Mouse (Mus musculus) kidney, adult 2 months (tissue): Measurements from ENCODE around the gene Tcn2. TPM values are rescaled to one million over a fixed set of nuclear protein-coding genes. Genes with fewer than 3 reads are reported as not detected.

Experiments used
- DNase-seq: peaks from one replicate; pipeline ENCODE4 v3.0.0; 2021
- H3K27ac ChIP-seq: fragments of 200-500 bp; 2 replicates; pipeline ENCODE4 v1.5.1; 2012; ENCODE audit warnings: low read depth, low read length, control low read depth, inconsistent platforms; ENCODE audit not compliant: insufficient read depth
- H3K27me3 ChIP-seq: fragments of 200-500 bp; replicated peaks from 2 replicates; pipeline ENCODE4 v1.6.1; 2012; ENCODE audit warnings: mild to moderate bottlenecking, moderate library complexity, low read length, inconsistent platforms; ENCODE audit not compliant: control insufficient read depth, insufficient read depth
- H3K36me3 ChIP-seq: fragments of 200-500 bp; 2 replicates; pipeline ENCODE4 v1.6.1; 2012; ENCODE audit warnings: mild to moderate bottlenecking, moderate library complexity, low read length, inconsistent platforms; ENCODE audit not compliant: control insufficient read depth, insufficient read depth
- H3K4me1 ChIP-seq: fragments of 200-500 bp; 2 replicates; pipeline ENCODE4 v1.6.1; 2011; ENCODE audit warnings: low read length; ENCODE audit not compliant: control insufficient read depth, insufficient read depth
- H3K4me3 ChIP-seq: fragments of 200-500 bp; 2 replicates; pipeline ENCODE4 v1.5.1; 2011; ENCODE audit warnings: mild to moderate bottlenecking, low read depth, low read length, control low read depth; ENCODE audit not compliant: insufficient read depth
- CTCF ChIP-seq: fragments of 200-500 bp; conservative IDR thresholded peaks from 2 replicates; pipeline ENCODE4 v1.5.1; 2011; ENCODE audit warnings: low read depth, mild to moderate bottlenecking, control low read depth, low read length, moderate library complexity, mixed read lengths; ENCODE audit not compliant: insufficient read depth, insufficient read length
- POLR2A ChIP-seq: fragments of 200-500 bp; IDR thresholded peaks from one replicate; pipeline ENCODE4 v1.6.1; 2011; ENCODE audit warnings: low read depth, low read length, control low read depth
- WGBS: fragments of 180-500 bp; shearing (Covaris S2); methylation state at CpG from one replicate; pipeline ENCODE4 v1.1.7; 2018; 5-methylcytosine and 5-hydroxymethylcytosine counted together
- polyA plus RNA-seq: library from polyadenylated mRNA; depleted of rRNA; stranded (reverse); fragments of >200 nt; gene quantifications from 2 replicates; pipeline ENCODE4 v1.2.3, GENCODE M21; 2012

The Tcn2 gene
- polyA plus RNA-seq, 1 experiment, result 2,179 TPM

GRCm38 (mm10) chr11:3925916-3926315 lies 6.0 kb downstream of the Tcn2 start:
- TF ChIP-seq POLR2A, result no peak
- no peak for TF ChIP-seq CTCF
- no peaks in the 10 kb centered on the region for H3K27me3 ChIP-seq
- 93% methylated on average over 10 of the region's 10 CpGs for WGBS
- no peak for DNase-seq
- H3K4me3 ChIP-seq, result no peak overlapping the region
- no peaks in the 10 kb centered on the region; the same call in 1 of the 2 replicates for H3K4me1 ChIP-seq
- H3K36me3 ChIP-seq, result peaks cover 11% of the 10 kb centered on the region
- H3K27ac ChIP-seq, result no peak overlapping the region

- TF ChIP-seq POLR2A (no peak), CTCF (no peak)
- 95% methylated on average over 6 of the region's 6 CpGs for WGBS
- Histone ChIP-seq H3K27ac (no peak overlapping the region), H3K27me3 (no peaks in the 10 kb centered on the region), H3K4me1 (no peaks in the 10 kb centered on the region; the same call in 1 of the 2 replicates), H3K36me3 (peaks cover 12% of the 10 kb centered on the region), H3K4me3 (no peak overlapping the region)
- DNase-seq, result no peak
Measured at GRCm38 (mm10) chr11:3922731-3923130, 9.2 kb downstream of the Tcn2 start.

DNA sequence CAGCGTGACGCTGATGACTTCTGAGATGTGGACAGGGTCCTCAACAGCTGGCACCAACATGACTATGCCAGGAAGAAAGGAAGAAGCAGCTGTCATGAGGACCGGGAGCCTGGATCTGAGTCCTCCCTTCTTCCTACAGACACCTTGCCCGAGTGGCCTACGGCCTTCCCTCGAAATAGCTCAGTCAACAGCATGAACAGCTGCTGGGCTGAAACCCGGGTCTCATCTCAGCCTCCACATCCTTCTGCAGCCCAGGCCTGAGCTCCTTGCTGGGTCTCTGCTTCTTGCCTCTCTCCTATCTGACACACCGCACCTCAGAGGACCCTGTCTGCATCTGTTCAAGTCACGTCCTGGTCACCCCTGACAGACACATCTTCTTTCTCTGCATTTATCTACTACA lies 9.8 kb downstream of the Tcn2 start:
- Histone ChIP-seq H3K36me3 (peaks cover 12% of the 10 kb centered on the region), H3K4me1 (no peaks in the 10 kb centered on the region; the same call in 1 of the 2 replicates), H3K4me3 (no peak overlapping the region), H3K27ac (no peak overlapping the region), H3K27me3 (no peaks in the 10 kb centered on the region)
- TF ChIP-seq POLR2A, result no peak
- no peak for TF ChIP-seq CTCF
- 95% methylated on average over 9 of the region's 9 CpGs for WGBS
- no peak for DNase-seq

- Histone ChIP-seq H3K36me3 (peaks cover 10% of the 10 kb centered on the region), H3K4me1 (no peaks in the 10 kb centered on the region), H3K27me3 (no peaks in the 10 kb centered on the region), H3K27ac (no peak overlapping the region), H3K4me3 (no peak overlapping the region)
- 28% methylated on average over 8 of the region's 8 CpGs for WGBS
- TF ChIP-seq CTCF (peak; percentile 82), POLR2A (no peak)
- DNase-seq, result peak; percentile 57
Measured at GRCm38 (mm10) chr11:3921281-3921850, 10.6 kb downstream of the Tcn2 start.

- peaks cover 6% of the 10 kb centered on the region for H3K36me3 ChIP-seq
- no peaks in the 10 kb centered on the region for H3K4me1 ChIP-seq
- no peak for DNase-seq
- H3K4me3 ChIP-seq, result no peak overlapping the region
- H3K27ac ChIP-seq, result no peak overlapping the region
- TF ChIP-seq CTCF, result no peak
- TF ChIP-seq POLR2A, result no peak
- WGBS, result 90% methylated on average over 7 of the region's 7 CpGs
- H3K27me3 ChIP-seq, result no peaks in the 10 kb centered on the region
Measured at GRCm38 (mm10) chr11:3920476-3920875, 11.5 kb downstream of the Tcn2 start.

DNA sequence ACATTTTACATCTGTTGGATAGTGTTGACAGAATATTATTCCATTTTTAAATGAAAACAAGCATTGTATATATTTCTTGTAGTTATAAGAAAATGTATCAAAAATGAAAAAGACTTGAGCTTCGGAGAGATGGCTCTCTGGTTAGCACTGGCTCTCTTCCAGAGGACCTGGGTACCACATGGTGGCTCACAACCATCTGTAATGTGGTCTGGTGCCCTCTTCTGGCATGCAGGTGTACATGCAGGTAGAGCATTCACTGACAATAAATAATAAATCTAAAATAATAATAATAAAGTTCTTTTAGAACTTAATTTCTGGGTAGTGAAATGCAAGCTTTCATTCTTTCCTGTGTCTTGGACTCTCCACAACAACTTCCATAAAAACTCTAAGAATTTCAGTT lies 13.2 kb downstream of the Tcn2 start:
- no peak overlapping the region for H3K4me3 ChIP-seq
- TF ChIP-seq CTCF, result peak; percentile 58
- TF ChIP-seq POLR2A, result no peak
- H3K27me3 ChIP-seq, result no peaks in the 10 kb centered on the region
- H3K4me1 ChIP-seq, result no peaks in the 10 kb centered on the region
- WGBS, result 44% methylated on average over 1 of the region's 1 CpGs
- H3K36me3 ChIP-seq, result peaks cover 3% of the 10 kb centered on the region; the same call in 1 of the 2 replicates
- peak; percentile 56 for DNase-seq
- no peak overlapping the region for H3K27ac ChIP-seq

DNA sequence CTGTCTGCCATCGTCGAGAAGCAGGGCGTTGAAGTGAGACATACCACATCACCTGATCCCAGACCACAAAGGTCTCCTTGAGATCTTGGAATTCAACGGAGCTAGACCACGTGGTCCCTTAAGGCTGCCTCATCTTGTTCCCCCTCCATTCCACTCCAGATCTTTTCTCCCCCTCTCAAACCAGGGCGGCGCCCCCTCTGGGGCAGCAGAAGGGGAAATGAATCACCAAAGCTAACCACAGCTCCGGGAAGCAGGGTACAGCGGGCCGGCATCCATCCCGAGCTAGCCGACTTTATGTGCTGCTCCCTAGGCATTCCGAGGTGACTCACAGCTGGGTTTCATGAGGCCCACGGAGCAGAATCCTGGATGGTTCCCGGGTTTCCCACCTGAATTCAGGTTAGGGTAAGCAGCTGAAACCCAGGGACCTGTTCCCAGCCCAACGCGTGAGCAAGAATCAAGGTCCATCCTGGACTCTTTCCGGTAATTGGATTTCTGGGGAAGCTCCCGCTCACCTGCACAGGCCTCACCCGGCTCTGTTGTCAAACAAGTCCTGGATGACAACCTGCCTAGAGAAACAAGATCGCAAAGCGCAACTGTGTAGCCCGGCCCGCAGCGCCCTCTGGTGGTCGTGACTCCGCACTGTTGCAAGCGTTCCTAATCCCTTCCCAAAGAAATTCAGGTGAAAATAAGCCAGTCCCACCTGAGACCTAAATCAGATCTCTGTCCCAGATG lies 17.7 kb downstream of the Tcn2 start, which contains the start of gene Slc35e4:
Slc35e4 (minus strand) TSS at position 556 of the 732 bp plus-strand sequence.
- Histone ChIP-seq H3K27me3 (no peaks in the 10 kb centered on the region), H3K27ac (peak within 1 kb of the TSS; percentile 61), H3K4me1 (peaks cover 8% of the 10 kb centered on the region; the same call in 1 of the 2 replicates), H3K36me3 (peaks cover 1% of the 10 kb centered on the region; the same call in 1 of the 2 replicates), H3K4me3 (peak within 1 kb of the TSS; percentile 70)
- TF ChIP-seq POLR2A (no peak), CTCF (peak; percentile 86)
- peak; percentile 87 for DNase-seq
- under 1% methylated on average over 28 of the region's 28 CpGs for WGBS
